In genomic region chrX:150547239-150547638, GRCm38 (mm10) we compare ENCODE assay signal across 8 mouse cellular contexts. TPM values are rescaled to one million over a fixed set of nuclear protein-coding genes. Genes with fewer than 3 reads are reported as not detected.
DNase-seq lines count a peak whose midpoint lies in the region; ATAC-seq and TF ChIP-seq lines count a peak whose summit lies in the region.

Alas2 (plus strand) TSS chrX:150547375.

- no peaks in the 10 kb centered on the region for H3K36me3 ChIP-seq in limb, embryonic 15.5 days

- intact Hi-C loops in gastrocnemius, postnatal 14 days (cut with DNase I; ENCODE audit: low total_unique reads): no loop called here
- intact Hi-C loops in gastrocnemius, adult 2 months (cut with DNase I): no loop called here

- ATAC-seq in limb, embryonic 15.5 days (ENCODE audit: insufficient number of reproducible peaks, low FRiP score, low TSS enrichment, low read depth): no peak

- H3K4me1 ChIP-seq in limb, embryonic 15.5 days: no peaks in the 10 kb centered on the region

- no peak within 1 kb of the TSS for H3K9ac ChIP-seq in limb, embryonic 15.5 days

- H3K4me3 ChIP-seq in gastrocnemius, adult 2 months: no peak within 1 kb of the TSS
- no peak within 1 kb of the TSS for H3K4me3 ChIP-seq in limb, embryonic 15.5 days

- H3K4me2 ChIP-seq in limb, embryonic 15.5 days: no peak within 1 kb of the TSS

- 0 out of 2 replicates have a peak, but pooled peaks cover 4% of the 10 kb centered on the region for H3K27me3 ChIP-seq in limb, embryonic 15.5 days

- H3K9me3 ChIP-seq in limb, embryonic 15.5 days: no peaks in the 10 kb centered on the region

- WGBS in limb, embryonic 15.5 days: 44% methylated on average over 5 of the region's 5 CpGs

- TF ChIP-seq CTCF in gastrocnemius, adult 2 months (IDR thresholded peaks at IDR 0.05): no peak

- no peak for DNase-seq in gastrocnemius, postnatal 14 days
- DNase-seq in gastrocnemius, adult 2 months: no peak
- peak; percentile 1 for DNase-seq in R1 (ENCODE audit: low read depth, low spot score)
- DNase-seq in heart, adult 8-10 months (ENCODE audit: low spot score): no peak
- DNase-seq in urinary bladder, adult 2 months (ENCODE audit: low spot score): no peak
- DNase-seq in kidney, adult 18-20 months: no peak
- no peak for DNase-seq in cerebellum, adult 8-10 months

- H3K27ac ChIP-seq in gastrocnemius, adult 2 months: no peak within 1 kb of the TSS
- no peak within 1 kb of the TSS for H3K27ac ChIP-seq in limb, embryonic 15.5 days

RNA-seq across cellular contexts. Expression of gene Alas2, which starts in this region (rescaled TPM):
- total RNA-seq in gastrocnemius, postnatal 14 days (2021): 10 to 100 TPM; 17.0 to 17.6 TPM
- total RNA-seq in gastrocnemius, adult 2 months (2021): 1 to 10 TPM; 2.4 to 3.2 TPM
- total RNA-seq in heart, adult 8-10 months (2022): 100 to 1,000 TPM in 1 of 4 experiments, 10 to 100 TPM in 3; 20.9 to 126 (median 34.0) TPM
- polyA plus RNA-seq in limb, embryonic 15.5 days (2015; fragmentation: Nextera tagmentation; extraction: Ambion mirVana): 97.5 and 104 TPM in 2 replicates
- polyA plus RNA-seq in urinary bladder, adult 2 months (2012; rRNA removed): 0.80 and 1.4 TPM in 2 replicates

Comparison
In these comparisons a context has a peak if more than half of its experiments do, and no peak if none do; other contexts are left out.
1. RNA of gene Alas2 (total RNA-seq): 20.9 to 126 TPM in heart, adult 8-10 months and 17.0 to 17.6 TPM in gastrocnemius, postnatal 14 days; 2.4 to 3.2 TPM in gastrocnemius, adult 2 months; every median in the first group is over 4 times any median in the second.
2. RNA of gene Alas2 (polyA plus RNA-seq): 97.5 to 104 TPM in limb, embryonic 15.5 days; 0.80 to 1.4 TPM in urinary bladder, adult 2 months; every median in the first group is over 10 times any median in the second.